Mouse (Mus musculus): ENCODE data around the gene Ccdc137.
"Not testable (repeated sequence)": the region's sequence is repeated elsewhere in the genome, so short reads cannot be mapped to it uniquely, and the experiment has no call there.

Ccdc137 gene

GRCm38 (mm10) chr11:120457772-120458751 is at the start of gene Ccdc137, which contains the start of gene Oxld1:
Ccdc137 (plus strand) TSS chr11:120458115.
Oxld1 (minus strand) TSS chr11:120458068.
- peak; percentile 90 for DNase-seq (ENCODE audit: low spot score)

GRCm38 (mm10) chr11:120413621-120414020 is 44.3 kb upstream of the Ccdc137 start:
- not testable (repeated sequence) for DNase-seq (ENCODE audit: low spot score)

GRCm38 (mm10) chr11:120417852-120418251 is 40.1 kb upstream of the Ccdc137 start:
- DNase-seq (ENCODE audit: low spot score), result no peak

GRCm38 (mm10) chr11:120418592-120418991 is 39.3 kb upstream of the Ccdc137 start:
- no peak for DNase-seq (ENCODE audit: low spot score)

- DNase-seq (ENCODE audit: low spot score), result no peak
Observed at GRCm38 (mm10) chr11:120422651-120423568, 35.0 kb upstream of the Ccdc137 start.

DNA sequence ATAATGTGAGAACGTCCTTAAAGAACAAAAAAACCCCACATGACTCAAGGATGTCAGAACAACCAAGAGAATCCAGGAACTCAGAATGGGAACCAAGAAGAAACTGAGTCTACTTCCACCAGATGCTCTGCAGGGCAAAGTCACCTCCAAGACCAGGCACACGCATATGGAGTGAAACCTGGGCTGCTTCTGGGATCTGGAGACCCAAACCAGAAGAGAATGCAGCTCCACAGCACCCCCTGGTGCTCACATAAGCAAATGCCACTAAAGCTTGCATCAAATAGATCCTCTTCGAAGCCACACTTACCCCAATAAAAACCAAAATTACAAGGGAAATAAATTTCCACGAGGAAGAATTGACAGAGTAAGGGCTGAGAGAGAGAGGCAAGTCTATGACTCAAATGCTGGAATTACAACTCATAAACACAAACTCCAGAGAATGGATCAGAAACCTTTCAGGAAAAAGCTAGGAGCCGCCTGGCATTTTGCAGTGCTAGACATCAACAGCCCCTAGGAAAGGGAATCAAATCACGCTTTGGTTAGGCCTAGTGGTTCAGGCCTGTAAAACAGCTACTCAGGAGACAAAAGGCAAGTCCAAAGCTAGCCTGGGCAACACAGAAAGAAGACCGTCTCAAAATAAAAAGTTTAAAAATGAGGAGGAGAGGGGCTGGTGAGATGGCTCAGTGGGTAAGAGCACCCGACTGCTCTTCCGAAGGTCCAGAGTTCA is 34.2 kb upstream of the Ccdc137 start:
- peak; percentile 88 for DNase-seq (ENCODE audit: low spot score)

GRCm38 (mm10) chr11:120426727-120427126 is 31.2 kb upstream of the Ccdc137 start:
- no peak for DNase-seq (ENCODE audit: low spot score)

DNA sequence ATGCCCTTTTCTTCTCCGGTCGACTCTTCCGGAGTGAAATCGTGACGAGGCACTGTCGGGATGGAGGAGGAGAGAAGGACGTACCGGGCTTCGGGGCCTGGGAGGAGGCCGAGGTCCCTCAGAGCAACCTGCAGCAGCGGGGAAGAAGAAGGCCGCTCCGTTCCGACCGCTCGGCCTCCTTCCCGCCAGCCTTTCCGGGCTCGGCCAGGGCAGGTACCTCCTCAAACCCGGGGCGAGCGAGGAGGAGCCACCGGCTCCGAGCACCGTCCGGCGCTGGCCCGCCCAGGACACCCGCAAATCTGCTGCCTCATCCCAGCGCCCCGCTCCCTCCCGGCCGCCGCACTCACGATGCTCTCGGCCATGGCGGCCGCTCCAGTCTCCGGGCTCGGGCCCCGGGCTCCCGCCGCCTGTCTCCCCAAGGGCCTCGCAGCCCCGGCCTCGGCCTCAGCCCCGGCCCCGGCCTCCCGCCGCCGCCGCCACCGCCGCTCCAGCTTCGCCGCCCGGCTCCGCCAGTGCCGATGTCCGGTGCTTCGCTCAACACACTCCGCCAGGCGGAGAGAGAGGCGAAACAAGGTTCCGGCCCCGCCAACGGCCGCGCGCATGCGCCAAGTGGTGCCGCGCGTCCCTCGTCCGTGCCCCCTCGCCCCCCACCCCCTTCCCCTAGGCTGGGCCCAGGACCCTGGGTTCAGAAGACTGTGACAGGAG is 20.6 kb upstream of the Ccdc137 start, which contains the start of gene Nploc4:
TSS of gene Nploc4 (minus strand) at position 557 of the 705 bp plus-strand sequence.
- peak; percentile 96 for DNase-seq (ENCODE audit: low spot score)

- DNase-seq (ENCODE audit: low spot score), result no peak
Observed at GRCm38 (mm10) chr11:120437857-120438385, 20.0 kb upstream of the Ccdc137 start.

DNA sequence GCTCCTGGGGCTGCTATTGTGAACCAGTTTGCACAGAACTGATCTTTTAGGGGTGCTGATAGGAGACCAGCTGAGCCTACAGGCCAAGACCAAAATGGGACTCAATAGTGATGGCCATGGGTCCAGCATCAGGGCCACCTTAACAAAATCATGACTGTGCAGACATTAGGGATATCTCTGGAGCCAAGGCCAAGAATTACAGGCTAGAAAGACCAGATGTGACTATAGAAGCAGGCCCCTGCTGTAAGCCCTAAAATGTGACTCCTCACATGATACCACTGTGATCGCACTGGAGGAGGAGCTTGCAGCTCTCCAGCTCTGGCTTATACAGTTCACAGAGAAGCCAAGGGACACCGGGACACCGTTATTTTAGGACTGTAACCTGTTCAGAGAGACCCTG is 15.6 kb upstream of the Ccdc137 start, which contains the start of gene Tspan10:
TSS of gene Tspan10 (plus strand) at position 301 of the 400 bp plus-strand sequence.
- no peak for DNase-seq (ENCODE audit: low spot score)

DNA sequence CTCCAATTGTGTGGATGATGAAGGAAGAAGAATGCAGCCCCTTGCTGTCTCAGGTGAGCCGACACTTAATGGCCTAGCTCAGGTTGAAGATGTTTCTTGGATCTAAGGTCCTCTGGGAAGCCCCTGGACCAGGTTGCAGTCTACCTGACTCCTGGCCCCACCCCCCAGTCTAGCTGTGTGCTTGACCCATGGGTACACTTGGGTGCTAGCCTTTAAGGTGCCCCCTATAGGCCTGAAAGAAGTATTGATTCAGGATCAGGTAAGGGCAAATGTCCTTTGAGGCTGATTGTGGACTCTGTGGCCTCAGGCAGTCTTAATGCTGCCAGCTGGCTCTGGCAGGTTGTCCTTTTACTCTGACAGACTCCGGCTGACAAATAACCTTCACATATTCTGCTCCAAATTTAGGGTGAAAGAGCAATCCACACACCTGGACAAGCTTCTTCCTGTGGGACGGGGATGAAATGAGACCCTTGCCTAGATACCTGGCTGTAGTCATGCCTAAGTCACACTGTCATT is 15.1 kb upstream of the Ccdc137 start:
- DNase-seq (ENCODE audit: low spot score), result no peak

- no peak for DNase-seq (ENCODE audit: low spot score)
Observed at GRCm38 (mm10) chr11:120444106-120444505, 13.8 kb upstream of the Ccdc137 start.

DNA sequence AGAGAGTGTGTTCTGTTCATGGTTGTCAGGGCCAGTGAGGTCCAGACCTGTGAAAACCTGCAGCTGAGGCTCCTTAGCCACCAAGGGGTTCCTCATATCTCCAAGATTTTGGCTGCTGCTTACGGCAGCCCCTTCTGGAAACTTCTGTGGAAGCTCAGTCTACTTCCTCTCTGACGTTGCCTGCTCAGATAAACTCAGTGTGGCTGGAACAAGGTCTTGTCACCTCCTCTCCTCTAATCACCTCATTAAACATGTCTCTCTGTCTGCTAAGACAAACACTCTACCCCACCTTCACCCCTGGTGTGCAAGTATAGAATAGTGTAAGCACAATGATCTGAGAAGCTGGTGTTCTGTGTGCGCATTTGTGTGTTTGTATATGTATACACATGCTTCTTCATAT is 12.4 kb upstream of the Ccdc137 start:
- no peak for DNase-seq (ENCODE audit: low spot score)

- DNase-seq (ENCODE audit: low spot score), result no peak
Observed at GRCm38 (mm10) chr11:120447179-120447578, 10.7 kb upstream of the Ccdc137 start.

GRCm38 (mm10) chr11:120452246-120452645 is 5.7 kb upstream of the Ccdc137 start:
- no peak for DNase-seq (ENCODE audit: low spot score)

DNA sequence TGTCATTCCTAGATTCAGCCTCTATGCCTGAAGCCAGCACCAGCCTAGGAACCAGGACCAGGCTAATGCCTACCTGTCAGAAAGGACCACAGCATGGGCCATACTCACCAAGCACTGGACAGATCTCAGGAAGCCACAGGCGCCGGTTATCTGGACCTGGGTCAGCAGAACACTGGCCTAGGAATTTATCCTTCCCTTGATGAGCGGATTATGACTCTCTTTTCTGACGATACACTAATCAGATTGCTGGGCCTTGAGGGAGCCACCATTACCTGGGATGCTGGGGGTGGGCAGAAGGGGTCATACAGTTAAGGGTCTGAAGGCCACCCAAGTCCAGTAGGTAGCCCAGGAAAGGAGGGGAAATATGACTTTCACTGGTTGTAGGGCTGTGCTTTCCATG is 4.6 kb upstream of the Ccdc137 start, which contains the start of gene Pde6g:
TSS of gene Pde6g (minus strand) at position 195 of the 400 bp plus-strand sequence.
- DNase-seq (ENCODE audit: low spot score), result no peak

GRCm38 (mm10) chr11:120454965-120455364 is 3.0 kb upstream of the Ccdc137 start:
- no peak for DNase-seq (ENCODE audit: low spot score)

GRCm38 (mm10) chr11:120455413-120455812 is 2.5 kb upstream of the Ccdc137 start:
- DNase-seq (ENCODE audit: low spot score), result no peak

GRCm38 (mm10) chr11:120457370-120457769 is 545 bp upstream of the Ccdc137 start:
- no peak for DNase-seq (ENCODE audit: low spot score)
